Mouse (Mus musculus) megakaryocyte, embryonic 14.5 days (primary cell): ENCODE data around the gene Castor2.

Source experiments
- FLI1 ChIP-seq: IDR thresholded peaks from 2 replicates; pipeline ENCODE4 v1.6.1; 2012; ENCODE audit warnings: low read length, inconsistent platforms, mixed read lengths
- GATA1 ChIP-seq: IDR thresholded peaks from 3 replicates; pipeline ENCODE4 v1.6.1; 2012; ENCODE audit warnings: mixed read lengths, low read length, inconsistent platforms, borderline replicate concordance

GRCm38 (mm10) chr5:134118798-134119407 lies 19.4 kb downstream of the Castor2 start:
- TF ChIP-seq GATA1 (no peak), FLI1 (no peak)
